22 mouse cellular contexts compared by ENCODE assay signal in the genomic region with DNA sequence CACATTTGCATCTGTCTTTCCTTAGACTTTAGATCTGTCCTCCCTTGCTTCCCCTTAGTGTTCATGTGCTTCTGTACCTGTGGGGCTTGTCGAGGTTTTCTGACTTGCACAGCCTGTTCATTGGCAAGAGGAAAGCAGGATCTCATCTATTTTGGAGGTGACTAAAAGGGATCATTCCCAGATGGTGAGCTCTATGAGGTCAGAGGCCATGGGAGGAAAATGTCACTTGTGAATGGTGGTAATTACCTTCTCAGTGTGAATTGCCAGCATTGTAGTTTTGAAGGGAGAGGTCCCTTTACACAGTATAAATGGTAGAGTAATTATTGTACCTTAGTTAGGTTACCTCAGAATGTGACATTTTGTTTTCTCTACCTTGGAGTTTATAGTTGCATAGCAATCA.
"Had no signal": no experiment of that assay in that cellular context is flagged by ENCODE, and none has a peak within 500 bp of the region (broad histone marks: within the 10 kb centered on the region; RNA-seq: fewer than 3 reads in every experiment).

No protein-coding gene starts in this region.

- H3K4me2 ChIP-seq: kidney, embryonic 15.5 days; limb, embryonic 13.5 days; lung, embryonic 15.5 days; midbrain, embryonic 12.5 days; midbrain, embryonic 15.5 days; neural tube, embryonic 12.5 days; neural tube, embryonic 15.5 days had no signal

- H3K9me3 ChIP-seq: kidney, embryonic 15.5 days; limb, embryonic 10.5 days; limb, embryonic 13.5 days; lung, embryonic 15.5 days; midbrain, embryonic 12.5 days; midbrain, embryonic 15.5 days; neural tube, embryonic 12.5 days; neural tube, embryonic 15.5 days had no signal

- H3K27ac ChIP-seq: kidney, embryonic 15.5 days; limb, embryonic 10.5 days; limb, embryonic 13.5 days; liver, embryonic 14.5 days; lung, embryonic 15.5 days; midbrain, embryonic 12.5 days; midbrain, embryonic 15.5 days; neural tube, embryonic 12.5 days; neural tube, embryonic 15.5 days; stomach, postnatal 0 days had no signal

- H3K4me3 ChIP-seq: kidney, embryonic 15.5 days; limb, embryonic 10.5 days; limb, embryonic 13.5 days; lung, embryonic 15.5 days; megakaryocyte, embryonic 14.5 days; midbrain, embryonic 12.5 days; midbrain, embryonic 15.5 days; neural tube, embryonic 12.5 days; neural tube, embryonic 15.5 days had no signal

- H3K36me3 ChIP-seq: kidney, embryonic 15.5 days; lung, embryonic 15.5 days; midbrain, embryonic 12.5 days; midbrain, embryonic 15.5 days; neural tube, embryonic 12.5 days; neural tube, embryonic 15.5 days had no signal

- ATAC-seq: liver, postnatal 0 days; midbrain, embryonic 15.5 days had no signal

- H3K4me1 ChIP-seq: lung, embryonic 15.5 days; midbrain, embryonic 12.5 days; midbrain, embryonic 15.5 days; neural tube, embryonic 12.5 days had no signal

- H3K9ac ChIP-seq: kidney, embryonic 15.5 days; limb, embryonic 13.5 days; liver, embryonic 14.5 days; liver, postnatal 0 days; lung, embryonic 15.5 days; midbrain, embryonic 12.5 days; midbrain, embryonic 15.5 days; neural tube, embryonic 12.5 days; neural tube, embryonic 15.5 days had no signal

- H3K27me3 ChIP-seq: kidney, embryonic 15.5 days; limb, embryonic 13.5 days; lung, embryonic 15.5 days; megakaryocyte, embryonic 14.5 days; midbrain, embryonic 12.5 days; midbrain, embryonic 15.5 days; neural tube, embryonic 12.5 days; neural tube, embryonic 15.5 days had no signal

- DNase-seq: kidney, postnatal 10 days; kidney, postnatal 36 days; liver; liver, postnatal 0 days; lung, postnatal 36 days; right cerebral cortex, adult 18-20 months; right cerebral cortex, postnatal 14 days; right cerebral cortex, postnatal 4 days; thymus, adult 2 months; thymus, postnatal 14 days; thymus, postnatal 4 days had no signal
